Mouse (Mus musculus): Measurements from ENCODE around the gene H60c.
"Not testable (repeated sequence)": the region's sequence is repeated elsewhere in the genome, so short reads cannot be mapped to it uniquely, and the experiment has no call there.

Gene H60c

DNA sequence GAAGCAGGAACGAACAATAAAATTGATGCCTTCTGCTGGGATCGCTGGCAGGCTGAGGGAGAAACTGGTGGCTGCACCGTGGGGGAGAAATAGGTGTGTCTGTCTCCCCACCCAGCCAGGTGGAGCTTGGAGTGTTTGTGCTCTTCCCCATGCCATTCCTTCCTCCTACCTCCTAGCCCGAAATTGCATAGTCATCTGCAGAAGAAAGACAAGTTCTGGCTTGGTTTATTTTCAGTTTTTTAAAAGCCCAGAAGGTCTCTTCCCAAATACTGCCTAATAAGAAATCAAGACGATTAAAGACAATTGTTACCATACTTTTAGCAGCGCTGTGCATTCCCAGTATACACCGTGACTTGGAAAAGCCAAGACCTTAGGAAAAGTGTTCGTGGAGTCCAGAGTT is at the start of gene H60c:
Gene H60c, minus strand, starts transcription at position 101 of the 400 bp plus-strand sequence.
- no peak for DNase-seq

DNA sequence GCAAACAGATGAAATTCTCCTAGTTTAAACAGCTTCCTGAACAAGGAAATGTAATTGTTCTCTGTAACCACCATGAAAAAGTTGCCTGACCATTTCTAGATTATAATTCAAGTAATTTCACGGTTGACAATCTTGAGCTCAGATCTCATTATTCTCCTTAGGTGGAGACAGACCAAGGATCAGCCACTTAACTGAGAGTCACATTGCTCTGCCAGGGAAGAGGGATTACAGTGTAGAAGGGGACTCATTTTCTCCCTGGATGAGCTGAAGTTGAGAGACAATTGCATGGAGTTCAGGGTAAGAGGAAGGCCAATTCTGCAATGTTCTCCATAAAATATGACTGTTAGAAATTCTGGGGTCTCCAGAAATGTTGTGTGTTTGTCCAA is 41.2 kb upstream of the H60c start:
- no peak for DNase-seq

DNA sequence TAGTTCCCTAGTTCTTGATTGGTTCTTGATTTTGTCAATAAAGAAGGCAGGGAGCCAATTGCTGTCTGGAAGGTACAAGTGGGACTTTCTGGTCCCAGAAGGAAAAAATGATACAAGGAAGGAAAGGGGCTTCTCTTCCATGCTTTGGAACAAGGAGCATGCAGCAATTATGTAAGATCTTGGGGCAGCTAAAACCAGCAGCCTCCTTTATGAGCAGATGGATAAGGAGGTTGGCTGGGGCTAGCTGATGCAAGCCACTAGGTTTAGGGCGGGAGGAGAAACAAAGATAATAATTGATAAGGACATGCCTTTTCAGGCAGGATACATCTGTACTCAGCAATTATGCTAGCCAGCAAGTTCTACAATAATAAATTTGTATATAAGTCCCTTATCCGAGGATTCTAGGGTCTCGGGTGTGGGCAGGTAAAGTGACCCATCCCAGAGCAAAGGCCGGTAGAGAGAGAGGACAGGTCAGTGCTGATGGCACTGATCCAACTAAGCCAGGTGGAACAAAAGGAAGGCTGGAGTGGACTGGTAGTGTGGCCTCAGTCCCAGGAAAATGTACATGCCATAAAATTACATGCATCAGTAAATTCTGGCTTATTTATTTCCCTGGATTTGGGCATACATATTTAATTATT is 40.7 kb upstream of the H60c start:
- DNase-seq = peak; percentile 56 to 57

DNA sequence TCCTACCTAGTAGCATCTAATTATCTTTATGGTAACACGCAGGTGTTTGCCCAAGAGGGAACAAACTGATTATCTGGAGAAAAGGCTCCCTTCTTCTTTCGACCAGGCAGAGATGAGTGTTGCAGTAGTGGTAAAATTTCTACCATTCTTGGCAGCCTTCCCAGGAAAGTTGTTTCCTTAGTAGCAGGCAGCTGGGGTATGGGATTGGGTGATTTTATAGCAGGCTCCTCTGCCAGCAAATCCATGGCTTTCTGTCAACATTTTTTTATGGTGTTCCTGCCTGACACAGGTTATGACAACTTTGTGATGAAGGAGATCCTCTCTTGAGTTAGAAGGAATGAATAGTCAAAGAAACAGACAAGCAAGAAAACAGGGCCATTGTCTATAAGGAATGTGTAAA is 40.2 kb upstream of the H60c start:
- DNase-seq = peak in 1 of 2 experiments; percentile 19

DNA sequence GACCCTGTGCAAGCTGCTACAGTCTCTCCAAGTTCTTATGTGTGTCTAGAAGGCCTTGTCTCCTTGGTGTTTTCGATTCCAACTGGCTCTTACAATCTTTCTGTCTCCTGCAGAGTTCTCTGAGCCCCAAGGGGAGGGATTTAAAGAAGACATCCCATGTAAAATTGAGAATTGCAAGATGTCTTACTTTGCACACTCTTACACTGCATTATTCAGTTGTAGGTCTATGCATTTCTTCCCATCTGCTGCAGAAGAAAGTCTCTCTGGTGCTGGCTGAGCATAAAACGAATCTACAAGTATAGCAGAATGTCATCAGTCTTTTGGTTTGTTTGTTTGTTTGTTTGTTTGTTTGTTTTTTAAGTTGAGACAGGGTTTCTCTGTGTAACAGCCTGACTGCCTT is 26.4 kb upstream of the H60c start:
- DNase-seq = no peak

DNA sequence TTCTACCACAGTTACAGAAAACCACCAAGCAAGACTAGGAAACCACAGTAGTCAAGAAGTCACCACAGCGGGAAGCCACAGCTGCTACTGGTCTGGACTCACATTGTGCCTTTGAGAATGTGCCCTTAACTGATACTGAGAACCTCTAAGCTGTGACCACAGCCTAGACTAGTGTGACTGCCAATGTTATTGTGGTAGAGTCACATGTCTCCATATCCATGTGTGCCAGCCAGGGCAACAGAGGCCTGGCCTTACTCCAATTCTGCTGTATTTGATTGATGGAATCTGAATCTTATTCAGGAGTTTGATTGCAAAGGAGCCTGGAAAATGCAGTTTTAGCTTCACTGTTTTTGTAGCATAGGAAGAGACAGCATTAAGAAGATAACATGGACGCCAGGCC is 13.5 kb upstream of the H60c start:
- DNase-seq = no peak

DNA sequence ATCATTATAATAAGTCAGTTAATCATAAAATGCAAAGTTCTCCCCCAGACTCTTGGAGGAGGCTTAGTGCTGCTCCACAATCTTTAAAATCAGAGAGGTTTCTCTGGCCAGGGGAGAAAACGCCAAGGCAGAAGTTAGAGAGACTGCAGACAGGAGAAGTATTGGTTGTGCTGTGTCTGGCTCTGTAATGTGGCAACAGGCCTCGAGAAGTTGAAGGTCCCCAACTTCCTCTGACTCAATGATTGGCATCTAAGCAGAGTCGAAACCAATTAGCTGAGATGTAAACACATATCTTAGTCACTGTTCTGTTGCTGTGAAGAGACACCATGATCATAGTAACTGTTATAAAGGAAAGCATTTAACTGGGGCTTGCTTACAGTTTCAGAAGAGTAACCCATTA is 6.5 kb upstream of the H60c start:
- no peak for DNase-seq

DNA sequence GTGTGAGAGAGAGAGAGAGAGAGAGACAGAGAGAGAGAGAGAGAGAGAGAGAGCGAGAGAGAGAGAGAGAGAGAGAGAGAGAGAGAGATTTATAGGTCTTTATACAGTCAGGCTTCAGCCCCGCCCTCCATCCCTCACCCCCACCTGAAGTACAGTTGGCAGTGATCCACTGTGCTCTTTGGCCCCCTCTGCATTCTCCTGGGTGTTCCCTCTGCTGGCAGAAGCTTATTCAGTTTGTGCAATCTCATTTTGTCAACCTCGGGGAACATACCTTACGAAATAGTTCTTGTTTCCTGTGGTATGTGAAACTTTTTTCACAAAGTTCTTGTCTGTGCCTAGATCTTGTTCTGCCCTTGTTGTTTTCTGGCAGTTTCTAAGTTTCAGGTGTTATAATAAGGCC is 3.5 kb upstream of the H60c start:
- DNase-seq = no peak

DNA sequence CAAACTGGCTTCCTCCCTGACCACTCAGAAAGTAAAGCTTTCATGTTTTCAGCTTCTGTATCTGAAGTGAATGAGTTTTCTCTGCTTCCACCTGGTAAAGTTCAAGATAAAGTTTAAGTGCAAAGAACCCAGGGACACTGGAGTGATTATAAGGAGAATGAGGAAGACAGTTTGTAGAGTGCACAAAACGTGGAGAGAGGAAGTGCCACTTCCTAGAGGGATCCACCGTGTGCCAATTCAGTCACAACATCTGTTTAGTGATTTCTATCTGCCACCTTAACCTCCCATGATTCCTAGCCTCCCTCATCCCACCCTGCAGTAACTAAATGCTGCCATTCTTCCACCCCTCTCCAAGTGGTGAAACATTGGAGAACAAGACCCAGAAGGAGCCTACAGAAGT is 842 bp downstream of the H60c start:
- no peak for DNase-seq

DNA sequence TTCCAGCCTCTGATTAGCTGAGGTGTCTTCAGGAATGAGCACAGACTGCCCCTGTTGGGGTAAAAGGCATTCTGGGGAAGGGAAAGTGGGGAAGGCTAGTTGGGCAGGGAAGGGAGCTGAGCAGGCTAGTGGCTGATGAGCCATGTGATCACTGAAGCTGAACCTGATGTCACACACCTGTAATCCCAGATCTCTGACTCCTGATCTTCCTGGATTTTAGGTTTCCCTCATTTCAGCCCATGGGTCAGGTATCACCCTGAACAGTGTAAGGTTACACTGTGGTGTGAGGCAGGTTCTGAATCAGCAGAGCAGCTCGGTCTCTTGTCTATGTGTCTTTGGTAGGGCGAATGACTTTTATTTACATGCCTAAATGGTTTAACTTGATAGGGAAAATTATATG is 4.8 kb downstream of the H60c start:
- DNase-seq = no peak

DNA sequence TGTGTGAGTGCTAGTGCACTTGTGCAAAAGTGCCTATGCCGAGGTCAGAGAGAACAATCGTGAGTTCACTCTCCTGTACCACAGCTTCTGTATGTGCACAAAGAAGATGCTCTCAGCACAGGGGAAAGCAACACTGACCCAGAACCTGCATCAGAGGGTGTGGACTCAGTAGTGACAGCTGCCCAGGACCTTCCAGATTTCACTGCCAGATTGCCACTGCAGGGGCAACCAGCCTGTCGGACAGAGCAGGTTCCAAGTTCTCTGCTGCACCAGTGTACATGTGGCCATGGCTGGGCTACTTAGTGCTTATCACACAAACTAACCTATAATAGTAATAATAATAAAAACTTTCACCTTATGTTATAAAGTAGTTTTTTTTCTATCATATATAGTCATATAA is 10.2 kb downstream of the H60c start:
- DNase-seq = no peak

DNA sequence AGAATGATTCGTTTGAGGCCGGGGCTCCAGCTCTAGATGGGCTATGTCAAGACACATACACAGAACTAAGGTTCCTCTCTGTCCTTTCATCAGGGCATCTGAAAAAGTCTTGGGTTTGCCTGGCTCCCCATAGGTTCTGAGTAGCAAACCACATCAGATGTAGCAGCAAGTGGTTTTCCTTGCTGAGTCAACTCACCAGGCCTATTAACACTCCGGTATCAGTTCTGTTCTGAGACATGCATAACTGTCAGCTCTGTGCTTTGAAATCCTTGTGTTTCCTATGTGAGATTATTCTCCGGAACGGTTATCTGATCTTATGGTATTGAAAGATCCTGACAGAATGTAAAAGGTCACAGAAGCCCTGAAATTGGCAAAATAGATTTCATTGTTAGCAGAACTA is 29.1 kb downstream of the H60c start:
- not testable (repeated sequence) for DNase-seq

DNA sequence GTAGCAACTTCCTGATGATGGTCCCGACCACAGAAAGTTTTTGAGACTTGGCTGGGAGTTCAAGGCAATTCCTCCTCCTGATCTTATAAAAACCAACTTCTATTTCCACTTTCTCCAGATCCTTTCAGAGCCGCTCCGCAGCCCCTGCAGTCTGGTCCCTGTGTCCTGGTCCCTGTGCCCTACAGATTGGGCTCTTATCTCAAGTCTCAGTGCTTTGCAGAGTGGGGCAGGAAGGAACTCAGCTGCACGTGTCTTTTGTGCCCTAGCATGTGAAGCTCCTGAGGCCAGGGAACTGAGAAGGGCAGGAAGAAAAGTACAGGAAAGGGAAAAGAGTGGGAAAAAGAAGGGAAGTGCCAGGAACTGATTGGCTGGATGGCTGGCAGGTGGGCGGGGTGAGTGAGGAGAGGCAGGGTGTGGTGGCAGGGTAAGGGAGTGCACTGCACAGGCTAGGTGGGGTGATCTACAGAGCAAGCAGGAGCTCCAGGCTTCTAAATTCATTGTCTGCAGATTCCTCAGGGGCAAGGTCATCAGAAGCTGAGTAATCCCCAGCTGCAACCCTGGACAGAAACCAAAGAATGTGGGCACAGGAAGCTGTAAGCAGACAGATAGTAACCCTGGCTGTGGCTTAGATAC is 30.8 kb downstream of the H60c start:
- no peak for DNase-seq

DNA sequence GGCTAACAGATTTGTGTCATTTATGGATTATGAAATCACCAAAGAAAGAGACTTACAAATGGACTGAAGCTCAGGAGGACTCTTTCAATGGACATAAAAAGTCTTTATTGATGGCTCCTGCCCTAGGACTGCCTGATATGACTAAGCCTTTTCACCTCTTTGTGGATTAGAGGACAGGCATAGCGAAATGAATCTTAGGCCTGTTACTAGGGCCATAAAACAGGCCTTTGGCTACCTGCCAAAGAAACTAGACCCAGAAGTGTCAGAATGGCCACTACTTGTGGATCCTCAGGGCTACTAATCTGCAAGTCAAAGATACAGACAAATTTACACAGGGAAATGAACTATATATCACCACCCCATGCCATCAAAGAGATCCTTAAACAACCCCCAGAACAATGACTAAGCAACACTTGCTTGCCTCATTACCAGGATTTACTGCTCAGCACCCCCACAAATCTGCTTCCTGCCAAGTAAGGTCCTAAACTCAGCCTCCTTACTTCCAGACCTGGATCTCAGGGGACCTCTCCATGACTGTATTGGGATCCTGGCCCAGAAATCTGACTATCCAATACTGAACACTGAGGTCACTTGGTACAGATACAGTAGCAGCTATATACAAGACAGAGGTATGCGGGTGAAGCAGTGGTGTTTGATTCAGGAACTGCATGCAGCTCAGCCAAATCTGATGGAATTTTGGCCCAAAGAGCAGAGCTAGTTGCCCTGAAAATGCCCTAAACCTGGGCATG is 39.0 kb downstream of the H60c start:
- DNase-seq = no peak

All from cerebellum, postnatal 36 days (tissue).